Mouse (Mus musculus) hindbrain, embryonic 12.5 days (tissue): ENCODE data around the gene Spata31d1b. TPM values are rescaled to one million over a fixed set of nuclear protein-coding genes. Genes with fewer than 3 reads are reported as not detected.
"Not testable (repeated sequence)": the region's sequence is repeated elsewhere in the genome, so short reads cannot be mapped to it uniquely, and the experiment has no call there.

ENCODE experiments used
- ATAC-seq: fragments of 200-750 bp; cut with Nextera tagmentation; 2 replicates; pipeline ENCODE4 v1.8.0; 2017; ENCODE audit warnings: moderate TSS enrichment; ENCODE audit not compliant: low FRiP score
- H3K27ac ChIP-seq: fragments of 300-500 bp; sonication (generic); 2 replicates; pipeline ENCODE4 v1.5.1; 2016; ENCODE audit warnings: mild to moderate bottlenecking
- H3K27me3 ChIP-seq: fragments of 300-500 bp; sonication (generic); 2 replicates; pipeline ENCODE4 v1.6.1; 2016; ENCODE audit warnings: mild to moderate bottlenecking
- H3K36me3 ChIP-seq: fragments of 300-500 bp; sonication (generic); 2 replicates; pipeline ENCODE4 v1.6.1; 2016; ENCODE audit warnings: mild to moderate bottlenecking
- H3K4me1 ChIP-seq: fragments of 300-500 bp; sonication (generic); 2 replicates; pipeline ENCODE4 v1.6.1; 2016
- H3K4me2 ChIP-seq: fragments of 300-500 bp; sonication (generic); replicated peaks from 2 replicates; pipeline ENCODE4 v1.6.1; 2016; ENCODE audit warnings: mild to moderate bottlenecking
- H3K4me3 ChIP-seq: fragments of 300-500 bp; sonication (generic); 2 replicates; pipeline ENCODE4 v1.5.1; 2016; ENCODE audit warnings: mild to moderate bottlenecking
- H3K9ac ChIP-seq: fragments of 300-500 bp; sonication (generic); 2 replicates; pipeline ENCODE4 v1.6.1; 2016; ENCODE audit warnings: mild to moderate bottlenecking, moderate library complexity
- H3K9me3 ChIP-seq: fragments of 300-500 bp; sonication (generic); replicated peaks from 2 replicates; pipeline ENCODE4 v1.6.1; 2016; ENCODE audit warnings: mild to moderate bottlenecking
- WGBS: fragments of 180-500 bp; shearing (Covaris S2); methylation state at CpG from one replicate; pipeline ENCODE4 v1.1.7; 2016; 5-methylcytosine and 5-hydroxymethylcytosine counted together
- polyA plus RNA-seq: library from polyadenylated mRNA; unstranded; fragments of >200 nt; fragmentation: Nextera tagmentation; extraction: Ambion mirVana; gene quantifications from 2 replicates; pipeline ENCODE4 v1.2.1, GENCODE M21; 2016

Spata31d1b gene
- polyA plus RNA-seq, 1 experiment from 2014 or later: not detected

DNA sequence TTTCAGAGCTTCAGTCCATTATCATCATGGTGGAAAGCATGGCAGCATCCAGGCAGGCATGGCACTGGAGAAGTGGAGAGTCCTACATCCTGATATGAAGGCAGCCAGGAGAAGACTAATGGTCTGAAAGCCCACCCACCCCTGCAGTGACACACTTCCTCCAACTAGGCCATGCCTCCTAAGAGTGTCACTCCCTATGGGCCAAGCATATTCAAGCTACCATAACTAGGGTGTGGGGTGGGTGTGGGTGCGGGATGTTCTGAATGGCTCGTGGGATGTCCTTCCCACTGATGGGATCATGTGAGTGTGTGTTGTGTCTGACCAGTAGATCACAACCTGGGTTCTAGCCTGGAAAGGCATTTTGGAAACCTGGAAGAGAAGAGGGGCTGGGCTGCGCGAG, 21.9 kb downstream of the Spata31d1b start:
- Histone ChIP-seq H3K27ac (no peak overlapping the region), H3K4me1 (no peaks in the 10 kb centered on the region), H3K9ac (no peak overlapping the region), H3K27me3 (peaks cover 4% of the 10 kb centered on the region; the same call in 1 of the 2 replicates), H3K4me2 (no peak overlapping the region), H3K4me3 (no peak overlapping the region), H3K9me3 (no peaks in the 10 kb centered on the region; the same call in 1 of the 2 replicates), H3K36me3 (no peaks in the 10 kb centered on the region)
- WGBS: 78% methylated on average over 4 of the region's 4 CpGs
- ATAC-seq: no peak

DNA sequence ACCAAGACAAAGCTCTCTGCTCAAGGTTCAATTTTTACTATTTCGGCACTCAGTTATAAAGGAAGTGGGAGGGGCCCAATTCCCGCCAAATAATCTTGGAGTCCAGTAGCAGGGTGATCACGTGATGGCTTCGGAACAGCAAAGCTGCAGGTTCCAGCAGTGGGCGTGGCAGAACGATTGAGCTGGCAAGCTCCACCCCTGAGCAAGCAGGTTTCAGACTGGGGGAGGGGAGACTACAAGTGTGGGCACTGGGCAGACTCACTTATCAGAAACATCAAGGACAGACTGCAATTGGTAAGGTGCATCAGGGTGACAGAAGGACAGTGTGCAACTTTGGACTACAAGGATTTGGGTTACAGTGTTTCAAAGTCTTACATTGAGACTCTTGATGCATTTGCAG, 22.3 kb downstream of the Spata31d1b start:
- ATAC-seq, H3K27ac ChIP-seq, H3K9me3 ChIP-seq, H3K36me3 ChIP-seq, H3K4me1 ChIP-seq, H3K4me3 ChIP-seq, H3K4me2 ChIP-seq, H3K27me3 ChIP-seq, H3K9ac ChIP-seq: not testable (repeated sequence)
- WGBS: 32% methylated on average over 6 of the region's 6 CpGs

DNA sequence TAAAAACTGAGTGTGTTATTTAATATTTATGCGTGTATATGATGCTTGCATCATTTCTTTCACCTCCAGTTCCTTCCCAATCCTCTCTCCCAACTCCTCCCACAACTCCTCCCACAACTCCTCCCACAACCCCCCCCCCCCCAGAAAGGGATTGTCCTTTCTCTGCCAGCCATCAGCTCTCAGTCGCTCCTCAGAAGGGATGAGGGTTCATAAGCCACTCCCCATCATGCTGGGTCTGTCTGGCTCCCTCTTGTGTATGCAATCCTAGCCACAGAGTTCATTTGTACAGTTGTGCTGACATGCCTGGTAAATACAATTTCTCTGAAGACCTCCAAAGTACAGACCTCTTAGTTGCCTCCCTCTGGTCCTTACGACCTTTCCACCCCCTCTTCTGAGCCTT, 23.1 kb downstream of the Spata31d1b start:
- 33% methylated on average over 3 of the region's 3 CpGs for WGBS
- H3K9ac ChIP-seq: no peak overlapping the region
- no peaks in the 10 kb centered on the region; the same call in 1 of the 2 replicates for H3K9me3 ChIP-seq
- H3K27me3 ChIP-seq: no peaks in the 10 kb centered on the region
- no peaks in the 10 kb centered on the region for H3K36me3 ChIP-seq
- 0 out of 2 replicates have a peak, but pooled peaks have one; percentile 35 for ATAC-seq
- no peaks in the 10 kb centered on the region for H3K4me1 ChIP-seq
- no peak overlapping the region for H3K27ac ChIP-seq
- H3K4me2 ChIP-seq: no peak overlapping the region
- no peak overlapping the region for H3K4me3 ChIP-seq

DNA sequence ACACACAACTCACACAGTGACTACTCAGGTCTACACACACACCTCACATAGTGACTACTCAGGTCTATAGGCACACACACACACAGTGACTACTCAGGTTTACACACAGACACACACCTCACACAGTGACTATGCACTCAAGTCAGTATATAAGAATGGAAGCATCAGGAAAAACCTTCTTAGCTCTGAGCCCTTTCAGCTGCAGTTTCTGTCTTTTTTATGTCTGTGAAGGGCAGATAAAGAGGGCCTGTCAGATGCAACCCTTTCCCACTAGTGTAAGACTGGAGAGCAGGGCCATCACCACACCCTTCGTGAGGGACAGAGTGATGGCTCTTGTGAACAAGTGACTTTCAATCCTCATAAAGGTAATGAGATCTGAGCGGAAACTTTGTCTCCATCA, 26.4 kb downstream of the Spata31d1b start:
- Histone ChIP-seq H3K9me3 (no peaks in the 10 kb centered on the region; the same call in 1 of the 2 replicates), H3K4me1 (no peaks in the 10 kb centered on the region), H3K4me3 (no peak overlapping the region), H3K27me3 (no peaks in the 10 kb centered on the region), H3K9ac (no peak overlapping the region), H3K27ac (no peak overlapping the region), H3K4me2 (no peak overlapping the region), H3K36me3 (no peaks in the 10 kb centered on the region)
- ATAC-seq: no peak
- 81% methylated on average over 2 of the region's 2 CpGs for WGBS

DNA sequence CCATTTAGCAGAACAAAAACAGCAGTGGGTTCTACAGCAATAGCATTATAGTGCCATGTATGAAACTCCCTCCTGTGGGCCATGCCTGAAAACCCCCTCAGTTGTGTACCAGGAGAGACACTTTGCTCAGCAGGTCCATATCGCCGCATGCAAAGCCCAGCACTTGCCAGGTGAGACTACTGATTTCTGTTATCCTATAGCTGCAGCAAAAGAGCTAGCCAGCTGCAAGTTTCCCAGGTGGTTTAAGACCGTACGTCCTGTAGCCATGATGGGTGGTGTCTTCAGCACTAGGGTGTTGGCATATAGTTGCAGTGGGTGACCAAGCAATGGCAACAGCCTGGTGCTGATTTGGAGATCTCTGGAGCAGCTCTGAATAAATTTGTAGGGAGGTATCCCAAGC, 27.3 kb downstream of the Spata31d1b start:
- Histone ChIP-seq H3K36me3 (no peaks in the 10 kb centered on the region), H3K27ac (no peak overlapping the region), H3K4me3 (no peak overlapping the region), H3K9ac (no peak overlapping the region), H3K4me2 (no peak overlapping the region), H3K4me1 (no peaks in the 10 kb centered on the region), H3K27me3 (no peaks in the 10 kb centered on the region), H3K9me3 (no peaks in the 10 kb centered on the region)
- 90% methylated on average over 4 of the region's 4 CpGs for WGBS
- ATAC-seq: no peak

DNA sequence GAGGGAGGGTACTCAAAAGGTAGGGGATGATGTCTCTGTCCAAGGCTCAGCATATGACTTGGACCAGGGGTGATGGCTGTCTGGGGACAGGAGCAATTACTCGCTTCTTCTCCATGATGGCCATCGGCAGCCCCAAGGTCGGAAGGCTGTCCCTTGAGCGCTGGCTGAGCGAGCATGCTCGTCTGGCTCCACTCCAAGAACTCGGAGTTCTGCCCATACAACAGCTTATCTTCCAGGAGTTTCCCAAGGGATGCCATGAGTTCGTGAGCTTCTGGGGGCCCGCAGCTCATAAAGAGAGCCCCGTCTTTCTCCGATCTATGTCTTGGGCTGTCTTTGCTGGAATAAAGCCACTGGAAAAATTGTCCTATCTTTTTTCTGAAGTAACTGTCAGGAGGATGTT, 29.0 kb downstream of the Spata31d1b start:
- Histone ChIP-seq H3K9me3 (no peaks in the 10 kb centered on the region), H3K36me3 (no peaks in the 10 kb centered on the region), H3K4me2 (no peak overlapping the region), H3K4me3 (no peak overlapping the region), H3K27ac (no peak overlapping the region), H3K9ac (no peak overlapping the region), H3K27me3 (no peaks in the 10 kb centered on the region), H3K4me1 (no peaks in the 10 kb centered on the region)
- no peak for ATAC-seq
- 88% methylated on average over 11 of the region's 11 CpGs for WGBS

DNA sequence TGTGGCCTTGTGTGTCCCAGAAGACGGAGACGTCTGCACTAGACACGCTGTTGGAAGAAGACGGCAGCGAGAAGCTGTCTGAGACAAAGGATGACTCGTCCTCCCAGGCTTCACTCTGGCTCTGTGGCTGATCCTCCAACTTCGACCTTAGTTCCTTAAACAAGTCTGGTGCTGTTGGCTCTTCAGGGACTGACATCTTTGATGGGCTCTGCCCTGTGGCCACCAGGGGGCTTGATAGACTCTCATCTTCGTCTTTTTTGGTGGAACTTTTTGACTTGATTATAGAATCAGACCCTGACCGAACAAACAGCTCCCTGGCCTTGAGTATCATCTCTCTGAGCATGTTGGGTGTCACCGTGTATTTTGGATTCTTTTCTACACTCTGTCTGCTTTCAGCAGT, 29.6 kb downstream of the Spata31d1b start:
- Histone ChIP-seq H3K4me2 (no peak overlapping the region), H3K9ac (no peak overlapping the region), H3K27ac (no peak overlapping the region), H3K27me3 (no peaks in the 10 kb centered on the region), H3K36me3 (no peaks in the 10 kb centered on the region), H3K9me3 (no peaks in the 10 kb centered on the region), H3K4me3 (no peak overlapping the region), H3K4me1 (no peaks in the 10 kb centered on the region)
- WGBS: 78% methylated on average over 10 of the region's 10 CpGs
- no peak for ATAC-seq

DNA sequence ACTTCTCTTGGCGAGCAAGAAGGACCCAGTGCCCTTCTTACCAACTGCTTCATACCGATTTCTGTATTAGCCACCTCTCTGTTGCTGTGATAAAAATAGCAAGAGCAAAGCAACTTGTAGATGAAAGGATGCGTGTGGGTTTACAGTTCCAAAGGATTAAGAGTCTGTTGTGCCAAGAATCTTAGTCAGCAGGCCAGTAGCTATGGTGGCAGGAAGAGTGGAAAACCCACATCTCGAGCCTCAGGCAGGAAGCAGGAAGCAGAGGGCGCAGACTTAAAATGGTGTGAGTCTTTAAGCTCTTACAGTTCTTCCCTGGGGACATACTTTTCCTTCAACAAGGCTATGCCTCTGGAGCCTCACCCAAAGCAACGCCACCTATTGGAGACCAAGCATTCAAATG, 33.4 kb downstream of the Spata31d1b start:
- WGBS: 88% methylated on average over 6 of the region's 6 CpGs
- Histone ChIP-seq H3K4me3 (no peak overlapping the region), H3K27me3 (no peaks in the 10 kb centered on the region), H3K27ac (no peak overlapping the region), H3K9ac (no peak overlapping the region), H3K4me2 (no peak overlapping the region), H3K9me3 (no peaks in the 10 kb centered on the region), H3K36me3 (no peaks in the 10 kb centered on the region), H3K4me1 (no peaks in the 10 kb centered on the region)
- no peak for ATAC-seq

DNA sequence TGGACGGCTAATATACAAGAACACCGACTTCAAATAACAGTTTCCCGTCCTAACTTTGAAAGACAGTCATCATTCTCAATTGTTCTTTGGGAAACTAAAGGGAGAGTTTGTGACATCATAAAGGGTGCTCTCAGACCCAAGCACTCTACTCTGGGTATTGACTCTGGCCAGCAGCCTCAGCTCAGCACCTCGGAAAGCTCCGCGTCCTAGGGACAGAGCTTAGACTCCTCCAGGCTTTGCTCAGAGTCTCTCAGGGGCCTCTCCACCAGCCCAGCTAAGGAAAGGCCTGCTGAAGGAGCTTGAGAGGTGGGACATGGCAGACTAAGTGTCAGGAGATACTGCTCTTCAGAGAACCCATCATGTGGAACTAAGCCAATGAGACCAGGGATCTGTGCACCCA, 34.1 kb downstream of the Spata31d1b start:
- Histone ChIP-seq H3K4me1 (no peaks in the 10 kb centered on the region), H3K27ac (no peak overlapping the region), H3K4me2 (no peak overlapping the region), H3K27me3 (no peaks in the 10 kb centered on the region), H3K36me3 (no peaks in the 10 kb centered on the region), H3K9me3 (no peaks in the 10 kb centered on the region), H3K9ac (no peak overlapping the region), H3K4me3 (no peak overlapping the region)
- no peak for ATAC-seq
- WGBS: 75% methylated on average over 6 of the region's 6 CpGs

DNA sequence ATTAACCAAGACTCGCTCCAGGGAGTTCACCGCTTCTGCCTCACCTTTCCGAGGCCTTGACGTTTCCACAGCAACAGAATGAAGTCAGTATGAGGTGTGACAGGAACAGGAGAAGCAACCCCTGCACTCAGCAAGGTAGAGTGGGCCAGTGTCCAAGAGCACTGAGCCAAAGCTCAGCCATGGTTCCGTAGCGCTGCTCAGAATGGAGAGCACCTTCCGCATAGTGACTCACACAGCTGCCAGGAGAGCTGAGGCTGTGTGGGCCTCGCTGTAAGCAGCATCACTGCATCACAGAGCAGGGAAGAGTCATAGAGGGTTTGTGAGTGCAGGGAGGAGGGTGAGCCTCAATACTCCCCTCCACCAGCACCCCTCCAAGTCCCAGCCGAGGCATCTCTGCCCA, 34.6 kb downstream of the Spata31d1b start, which contains the start of gene 1700014D04Rik:
Gene 1700014D04Rik, minus strand, starts transcription at position 42 of the 400 bp plus-strand sequence.
- Histone ChIP-seq H3K27ac (no peak within 1 kb of the TSS), H3K4me1 (no peaks in the 10 kb centered on the region), H3K9ac (no peak within 1 kb of the TSS), H3K4me3 (no peak within 1 kb of the TSS), H3K4me2 (no peak within 1 kb of the TSS), H3K36me3 (no peaks in the 10 kb centered on the region), H3K27me3 (no peaks in the 10 kb centered on the region), H3K9me3 (no peaks in the 10 kb centered on the region)
- 90% methylated on average over 9 of the region's 9 CpGs for WGBS
- ATAC-seq: no peak

DNA sequence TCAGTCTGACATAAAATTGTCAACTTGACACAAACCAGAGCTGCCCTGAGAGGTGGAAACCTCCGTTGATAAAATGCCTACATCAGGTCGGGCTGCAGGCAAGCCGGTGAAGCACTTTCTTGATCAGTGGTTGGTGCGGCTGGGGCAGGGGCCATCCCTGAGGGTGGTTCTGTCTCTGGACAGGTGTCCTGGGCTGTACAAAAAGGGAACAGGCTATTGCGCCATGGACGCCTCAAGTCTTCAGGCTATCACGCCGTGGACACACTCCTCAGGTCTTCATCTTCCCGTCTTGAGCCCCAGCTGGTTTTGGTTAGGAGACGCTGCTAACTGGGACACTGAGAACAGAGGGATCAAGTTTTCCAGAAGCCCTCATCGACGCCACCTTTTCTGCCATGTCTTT, 38.2 kb downstream of the Spata31d1b start:
- no peak for ATAC-seq
- Histone ChIP-seq H3K27ac (no peak overlapping the region), H3K36me3 (peaks cover 12% of the 10 kb centered on the region), H3K27me3 (no peaks in the 10 kb centered on the region), H3K4me3 (no peak overlapping the region), H3K4me1 (no peaks in the 10 kb centered on the region), H3K9me3 (no peaks in the 10 kb centered on the region), H3K9ac (no peak overlapping the region), H3K4me2 (no peak overlapping the region)
- WGBS: 83% methylated on average over 12 of the region's 12 CpGs

DNA sequence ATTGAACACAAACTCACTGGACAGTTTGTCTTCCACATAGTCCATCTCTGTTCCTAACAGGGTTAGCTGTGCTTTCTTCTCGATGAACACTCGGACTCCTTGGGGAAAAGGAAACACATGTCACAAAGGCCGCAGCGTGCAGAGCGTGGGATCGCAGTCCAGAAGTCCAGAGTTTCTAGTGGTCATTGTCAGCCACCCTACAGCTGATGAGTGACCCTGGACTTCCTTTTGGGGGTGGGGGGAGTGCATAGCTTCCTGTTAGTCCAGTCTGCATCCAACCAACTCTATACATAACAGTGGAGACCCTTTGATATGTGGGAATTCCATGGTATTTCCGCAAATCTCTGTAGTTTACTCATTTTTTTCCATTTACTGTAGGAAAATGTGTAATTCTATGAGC, 44.8 kb downstream of the Spata31d1b start:
- Histone ChIP-seq H3K4me1 (no peaks in the 10 kb centered on the region), H3K4me3 (no peak overlapping the region), H3K27ac (no peak overlapping the region), H3K27me3 (no peaks in the 10 kb centered on the region), H3K4me2 (no peak overlapping the region), H3K9me3 (no peaks in the 10 kb centered on the region), H3K36me3 (peaks cover 67% of the 10 kb centered on the region), H3K9ac (no peak overlapping the region)
- no peak for ATAC-seq
- WGBS: 92% methylated on average over 7 of the region's 7 CpGs

DNA sequence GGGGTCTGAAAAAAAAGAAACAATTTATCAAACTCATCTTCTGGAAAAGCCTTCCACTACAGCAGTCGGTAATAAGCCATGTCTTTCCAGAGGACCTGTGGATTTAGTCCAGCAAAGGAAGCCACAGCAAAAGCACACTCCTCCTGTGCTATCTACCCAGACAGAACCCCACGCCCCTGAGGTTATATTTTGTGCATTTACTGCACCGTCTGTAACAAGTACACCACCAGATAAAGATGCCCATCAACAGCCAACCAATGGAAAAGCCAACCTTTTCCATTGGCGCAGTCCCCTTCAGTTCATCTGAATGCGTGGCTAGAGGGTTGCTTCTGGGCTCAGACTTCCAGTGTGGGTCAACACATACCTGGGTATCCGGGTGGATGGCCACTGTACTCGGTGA, 50.7 kb downstream of the Spata31d1b start:
- 94% methylated on average over 7 of the region's 7 CpGs for WGBS
- H3K4me1 ChIP-seq: peaks cover 21% of the 10 kb centered on the region
- no peak overlapping the region for H3K9ac ChIP-seq
- ATAC-seq: no peak
- no peak overlapping the region for H3K4me3 ChIP-seq
- no peaks in the 10 kb centered on the region for H3K9me3 ChIP-seq
- no peak overlapping the region for H3K4me2 ChIP-seq
- H3K27me3 ChIP-seq: no peaks in the 10 kb centered on the region
- H3K27ac ChIP-seq: no peak overlapping the region
- peaks cover 43% of the 10 kb centered on the region for H3K36me3 ChIP-seq
